Mouse (Mus musculus): ENCODE data around the gene Fam205a4. TPM values are rescaled to one million over a fixed set of nuclear protein-coding genes. Genes with fewer than 3 reads are reported as not detected.
"Not testable (repeated sequence)": the region's sequence is repeated elsewhere in the genome, so short reads cannot be mapped to it uniquely, and the experiment has no call there.

Fam205a4 gene
- total RNA-seq (2017) = not detected in 3 replicates

DNA sequence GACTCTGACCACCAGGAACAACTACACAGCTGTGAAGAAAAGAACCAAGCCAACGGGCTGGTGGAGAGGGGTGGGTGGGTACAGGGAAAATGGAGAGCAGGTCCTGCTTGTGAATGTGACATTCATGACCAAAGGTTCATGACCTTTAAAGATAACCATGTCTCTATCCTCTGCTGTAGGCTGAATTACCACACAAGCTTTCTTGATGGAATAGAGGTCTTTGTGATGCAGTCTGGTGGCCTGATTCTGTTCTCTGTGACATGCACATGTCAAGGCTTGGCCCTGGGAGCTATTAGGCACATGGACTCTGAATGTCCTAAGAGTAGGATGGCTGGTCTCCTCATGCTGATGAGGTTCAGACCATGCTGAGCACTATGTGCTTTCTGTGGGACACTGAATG, at the start of gene Fam205a4:
Gene Fam205a4, plus strand, starts transcription at position 301 of the 400 bp plus-strand sequence.
- ATAC-seq (replicated peaks; ENCODE audit: insufficient number of reproducible peaks, low FRiP score, low TSS enrichment, poor library complexity, severe bottlenecking) = not testable (repeated sequence)

DNA sequence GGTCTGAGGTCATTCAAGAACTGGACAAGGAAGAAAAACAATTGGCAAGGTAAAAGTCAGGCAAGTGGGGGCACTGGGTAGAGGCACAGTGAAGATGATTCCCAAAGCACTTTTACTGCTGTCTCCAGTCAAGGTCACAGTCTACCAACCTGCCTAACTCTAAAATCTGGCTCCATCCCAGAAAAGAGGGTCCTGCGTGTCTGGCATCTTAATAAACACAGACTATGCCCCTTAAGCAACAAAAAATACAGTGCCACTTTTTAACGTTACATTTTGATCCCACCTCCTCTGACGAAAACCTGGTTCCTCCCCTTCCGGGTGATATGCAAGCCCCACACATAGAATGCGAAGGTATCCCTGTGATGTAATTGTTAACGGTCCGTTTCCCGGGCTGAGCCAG, 24.6 kb upstream of the Fam205a4 start, which contains the start of gene Gm20878:
Gene Gm20878, plus strand, starts transcription at position 301 of the 400 bp plus-strand sequence.
- not testable (repeated sequence) for ATAC-seq (replicated peaks; ENCODE audit: insufficient number of reproducible peaks, low FRiP score, low TSS enrichment, poor library complexity, severe bottlenecking)

Other genes with a start within 250 kb of the Fam205a4 start
- gene Dctn3, start 242.9 kb upstream of the Fam205a4 start, total RNA-seq (2017) = 122 to 157 TPM (median 150 TPM) in 3 replicates
- gene Arid3c, start 234.9 kb upstream of the Fam205a4 start, total RNA-seq (2017) = not detected in 3 replicates
- gene Galt, start 210.8 kb upstream of the Fam205a4 start, total RNA-seq (2017) = 28.2 to 32.8 TPM (median 30.4 TPM) in 3 replicates
- 21.7 to 22.0 TPM (median 22.0 TPM) in 3 replicates for gene Sigmar1, start 209.9 kb upstream of the Fam205a4 start, total RNA-seq (2017)
- 3.3 to 3.6 TPM in 2 of 3 replicates, not detected in the other for gene Ccl27a, start 191.8 kb upstream of the Fam205a4 start, total RNA-seq (2017)
- not detected in 3 replicates for gene Gm21541, start 62.4 kb upstream of the Fam205a4 start, total RNA-seq (2017)
- gene Gm20878, start 24.5 kb upstream of the Fam205a4 start, total RNA-seq (2017) = not detected in 3 replicates
- not detected in 3 replicates for gene Gm21093, start 68.7 kb downstream of the Fam205a4 start, total RNA-seq (2017)
- not detected in 3 replicates for gene Gm3893, start 125.1 kb downstream of the Fam205a4 start, total RNA-seq (2017)
- not detected in 3 replicates for gene Gm13304, start 148.8 kb downstream of the Fam205a4 start, total RNA-seq (2017)
- gene Gm13306, start 187.4 kb downstream of the Fam205a4 start, total RNA-seq (2017) = not detected in 3 replicates
- gene Gm13305, start 202.5 kb downstream of the Fam205a4 start, total RNA-seq (2017) = 0.32 TPM in 1 of 3 replicates, not detected in the others